Mouse (Mus musculus) lung, postnatal 0 days (tissue): ENCODE measurements around the gene Slc2a4.

ENCODE experiments used
- CTCF ChIP-seq: IDR thresholded peaks from 2 replicates; pipeline ENCODE4 v1.5.1; 2016; ENCODE audit warnings: antibody characterized with exemption, mild to moderate bottlenecking
- EP300 ChIP-seq: IDR thresholded peaks from 2 replicates; pipeline ENCODE4 v1.6.1; 2016; ENCODE audit warnings: antibody characterized with exemption, mild to moderate bottlenecking, control low read depth

DNA sequence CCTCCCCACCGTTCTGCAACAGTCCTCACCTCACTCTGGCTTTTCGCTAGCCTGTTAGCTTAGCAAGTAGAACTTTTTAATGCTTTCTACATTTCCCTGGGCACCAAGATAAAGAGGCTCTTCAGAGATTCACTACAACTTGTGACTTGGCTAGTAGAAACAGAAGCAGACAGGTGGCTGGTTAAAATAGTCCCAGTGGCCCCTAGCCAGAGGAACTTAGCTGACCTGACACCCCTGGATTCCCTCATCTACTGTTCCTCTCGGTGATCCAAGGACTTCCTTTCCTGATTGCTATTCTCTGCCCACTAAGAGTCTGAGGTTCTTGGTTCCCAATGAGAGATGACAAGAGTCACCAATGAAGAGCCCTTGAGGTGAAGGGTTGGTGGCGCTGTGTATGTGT is 35.4 kb upstream of the Slc2a4 start:
- TF ChIP-seq CTCF (no peak), EP300 (no peak)
